Mouse (Mus musculus) heart, adult 2 months (tissue): ENCODE measurements around the gene Olfr228. TPM values are rescaled to one million over a fixed set of nuclear protein-coding genes. Genes with fewer than 3 reads are reported as not detected.

Experiments used
- polyA plus RNA-seq: library from polyadenylated mRNA; depleted of rRNA; stranded (reverse); fragments of >200 nt; gene quantifications from 2 replicates; pipeline ENCODE4 v1.2.3, GENCODE M21; 2012; rRNA removed
- total RNA-seq, 2 experiments: library from RNA; stranded (reverse); gene quantifications; 2 replicates each; pipeline ENCODE4 v1.2.3; 2021

Olfr228 gene
- total and polyA plus RNA-seq, 3 experiments = not detected

Other genes with a start within 250 kb of the Olfr228 start
- gene Olfr1048, start 247.1 kb downstream of the Olfr228 start, total RNA-seq = not detected
- gene Olfr1048, start 247.1 kb downstream of the Olfr228 start, polyA plus RNA-seq = not detected in 2 replicates
- gene Olfr1049, start 229.1 kb downstream of the Olfr228 start, total RNA-seq = not detected
- not detected in 2 replicates for gene Olfr1049, start 229.1 kb downstream of the Olfr228 start, polyA plus RNA-seq
- gene Olfr1051, start 208.3 kb downstream of the Olfr228 start, total RNA-seq = not detected
- gene Olfr1051, start 208.3 kb downstream of the Olfr228 start, polyA plus RNA-seq = not detected in 2 replicates
- gene Olfr1052, start 194.9 kb downstream of the Olfr228 start, total RNA-seq = not detected
- not detected in 2 replicates for gene Olfr1052, start 194.9 kb downstream of the Olfr228 start, polyA plus RNA-seq
- not detected for gene Olfr1053, start 172.1 kb downstream of the Olfr228 start, total RNA-seq
- not detected in 2 replicates for gene Olfr1053, start 172.1 kb downstream of the Olfr228 start, polyA plus RNA-seq
- not detected for gene Olfr1054, start 152.0 kb downstream of the Olfr228 start, total RNA-seq
- gene Olfr1054, start 152.0 kb downstream of the Olfr228 start, polyA plus RNA-seq = not detected in 2 replicates
- gene Olfr1055, start 137.1 kb downstream of the Olfr228 start, total RNA-seq = not detected
- not detected in 2 replicates for gene Olfr1055, start 137.1 kb downstream of the Olfr228 start, polyA plus RNA-seq
- not detected for gene Olfr1056, start 124.9 kb downstream of the Olfr228 start, total RNA-seq
- not detected in 2 replicates for gene Olfr1056, start 124.9 kb downstream of the Olfr228 start, polyA plus RNA-seq
- gene Olfr1057, start 109.0 kb downstream of the Olfr228 start, total RNA-seq = not detected
- not detected in 2 replicates for gene Olfr1057, start 109.0 kb downstream of the Olfr228 start, polyA plus RNA-seq
- not detected for gene Olfr1058, start 98.8 kb downstream of the Olfr228 start, total RNA-seq
- gene Olfr1058, start 98.8 kb downstream of the Olfr228 start, polyA plus RNA-seq = not detected in 2 replicates
- not detected for gene Olfr1061, start 73.3 kb downstream of the Olfr228 start, total RNA-seq
- gene Olfr1061, start 73.3 kb downstream of the Olfr228 start, polyA plus RNA-seq = not detected in 2 replicates
- not detected for gene Olfr1062, start 60.6 kb downstream of the Olfr228 start, total RNA-seq
- gene Olfr1062, start 60.6 kb downstream of the Olfr228 start, polyA plus RNA-seq = not detected in 2 replicates
- gene Olfr1065, start 36.8 kb downstream of the Olfr228 start, total RNA-seq = not detected
- gene Olfr1065, start 36.8 kb downstream of the Olfr228 start, polyA plus RNA-seq = not detected in 2 replicates
- not detected for gene Olfr1066, start 31.1 kb downstream of the Olfr228 start, total RNA-seq
- not detected in 2 replicates for gene Olfr1066, start 31.1 kb downstream of the Olfr228 start, polyA plus RNA-seq
- not detected for gene Olfr1076, start 21.1 kb upstream of the Olfr228 start, total RNA-seq
- not detected in 2 replicates for gene Olfr1076, start 21.1 kb upstream of the Olfr228 start, polyA plus RNA-seq
- gene Olfr1079, start 55.1 kb upstream of the Olfr228 start, total RNA-seq = not detected
- not detected in 2 replicates for gene Olfr1079, start 55.1 kb upstream of the Olfr228 start, polyA plus RNA-seq
- not detected for gene Olfr1080, start 70.8 kb upstream of the Olfr228 start, total RNA-seq
- not detected in 2 replicates for gene Olfr1080, start 70.8 kb upstream of the Olfr228 start, polyA plus RNA-seq
- not detected for gene Olfr1082, start 111.6 kb upstream of the Olfr228 start, total RNA-seq
- gene Olfr1082, start 111.6 kb upstream of the Olfr228 start, polyA plus RNA-seq = not detected in 2 replicates
- not detected for gene Olfr1084, start 152.3 kb upstream of the Olfr228 start, total RNA-seq
- not detected in 2 replicates for gene Olfr1084, start 152.3 kb upstream of the Olfr228 start, polyA plus RNA-seq
- gene Olfr1085, start 174.6 kb upstream of the Olfr228 start, total RNA-seq = not detected
- not detected in 2 replicates for gene Olfr1085, start 174.6 kb upstream of the Olfr228 start, polyA plus RNA-seq
- gene Olfr1086, start 192.7 kb upstream of the Olfr228 start, total RNA-seq = not detected
- gene Olfr1086, start 192.7 kb upstream of the Olfr228 start, polyA plus RNA-seq = not detected in 2 replicates
- not detected for gene Olfr1087, start 211.0 kb upstream of the Olfr228 start, total RNA-seq
- not detected in 2 replicates for gene Olfr1087, start 211.0 kb upstream of the Olfr228 start, polyA plus RNA-seq
- gene Olfr1089, start 246.3 kb upstream of the Olfr228 start, total RNA-seq = not detected
- not detected in 2 replicates for gene Olfr1089, start 246.3 kb upstream of the Olfr228 start, polyA plus RNA-seq